Mouse (Mus musculus) common myeloid progenitor, adult 5-6 weeks (primary cell): ENCODE results near the gene Psd. TPM values are rescaled to one million over a fixed set of nuclear protein-coding genes. Genes with fewer than 3 reads are reported as not detected.

ENCODE experiments used
- ATAC-seq: replicated peaks from 2 replicates; pipeline ENCODE4 v1.8.0; 2016; ENCODE audit warnings: low read depth, mild to moderate bottlenecking, moderate TSS enrichment, inconsistent platforms; ENCODE audit not compliant: poor library complexity, severe bottlenecking
- total RNA-seq: library from RNA; stranded (forward); fragments of 200-1000, 187-1606 nt; gene quantifications from 2 replicates; pipeline ENCODE4 v1.2.3, GENCODE M21; 2017

Gene Psd
- total RNA-seq, 1 experiment from 2014 or later = 0.69 TPM

DNA sequence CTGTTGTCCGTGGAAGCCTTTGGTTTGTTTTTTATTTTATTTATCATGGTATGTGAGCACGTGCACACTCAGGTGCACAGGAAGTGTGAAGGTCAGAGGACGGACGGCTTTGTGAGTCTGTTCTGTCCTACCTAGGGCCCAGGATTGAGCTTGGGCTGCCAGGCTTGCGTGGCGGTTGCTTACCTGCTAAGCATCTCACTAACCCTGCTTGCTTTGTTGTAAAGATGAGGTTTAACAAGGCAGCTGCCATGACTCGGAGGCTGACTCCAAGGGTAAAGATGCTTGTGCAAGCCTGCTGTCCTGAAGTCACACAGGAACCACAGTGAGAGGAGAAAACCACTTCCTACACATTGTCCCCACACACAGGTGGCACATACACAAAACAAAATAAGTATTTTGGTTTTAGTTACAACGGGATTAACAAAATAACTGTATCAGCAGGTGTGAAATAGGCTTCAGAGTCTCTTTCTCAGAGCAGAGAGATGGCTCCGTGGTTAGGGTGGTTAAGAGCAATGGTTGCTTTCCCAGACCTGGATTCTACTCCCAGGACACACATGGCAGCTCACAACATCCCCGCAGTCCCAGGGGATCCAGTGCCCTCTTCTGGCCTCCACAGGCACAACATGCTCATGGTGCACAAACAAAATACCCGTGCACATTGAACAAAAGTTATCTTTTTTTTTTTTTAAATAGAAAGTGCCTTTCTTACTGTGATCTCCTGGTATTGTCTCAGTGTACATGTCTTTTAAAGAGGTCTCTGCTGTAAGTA, 44.7 kb downstream of the Psd start:
- no peak for ATAC-seq

DNA sequence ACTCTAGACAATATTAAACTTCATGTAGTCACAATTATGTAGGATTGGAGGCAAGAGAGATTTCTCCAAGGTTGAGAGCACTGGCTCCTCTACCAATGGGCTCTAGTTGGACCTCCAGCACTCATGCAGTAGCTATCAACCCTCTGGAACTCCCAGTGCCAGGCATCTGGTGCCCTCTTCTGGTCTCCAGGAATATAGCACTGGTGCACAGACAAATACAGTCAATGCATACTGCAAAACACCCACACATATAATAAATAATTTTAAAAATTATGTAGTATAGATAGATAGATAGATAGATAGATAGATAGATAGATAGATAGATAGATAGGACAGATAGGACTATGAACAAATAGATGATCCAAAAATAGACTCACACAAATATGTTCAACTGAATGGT, 51.6 kb downstream of the Psd start:
- peak; percentile 69; the same call in 1 of the 2 replicates for ATAC-seq

DNA sequence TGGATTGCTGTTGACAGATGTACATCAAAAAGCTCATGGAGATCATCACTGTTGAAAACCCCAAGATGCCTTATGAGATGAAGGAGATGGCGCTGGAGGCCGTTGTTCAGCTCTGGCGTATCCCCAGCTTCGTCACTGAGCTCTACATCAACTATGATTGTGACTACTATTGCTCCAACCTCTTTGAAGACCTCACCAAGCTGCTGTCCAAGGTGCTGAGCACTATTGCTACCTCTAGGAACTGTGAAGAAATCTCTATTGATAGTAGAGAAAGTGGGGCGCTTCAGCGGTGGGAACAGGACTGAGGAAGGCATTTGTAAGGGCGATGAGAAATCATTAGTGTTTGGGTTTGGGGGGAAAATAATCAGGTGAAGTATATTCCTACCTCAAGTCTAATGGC, 62.2 kb downstream of the Psd start:
- ATAC-seq = no peak

Other genes starting within 250 kb of the Psd start
- gene Elovl3, start 195.3 kb downstream of the Psd start, total RNA-seq = not detected in 2 replicates
- not detected in 2 replicates for gene Pitx3, start 178.8 kb downstream of the Psd start, total RNA-seq
- gene Gbf1, start 174.6 kb downstream of the Psd start, total RNA-seq = 23.7 and 38.7 TPM in 2 replicates
- 7.2 and 8.3 TPM in 2 replicates for gene Nfkb2, start 22.8 kb downstream of the Psd start, total RNA-seq
- gene Fbxl15, start 1.0 kb upstream of the Psd start, total RNA-seq = 3.3 and 4.3 TPM in 2 replicates
- gene Cuedc2, start 11.5 kb upstream of the Psd start, total RNA-seq = 143 and 149 TPM in 2 replicates
- 11.5 and 13.6 TPM in 2 replicates for gene Mfsd13a, start 14.0 kb upstream of the Psd start, total RNA-seq
- 1.5 and 2.5 TPM in 2 replicates for gene 2310034G01Rik, start 23.1 kb upstream of the Psd start, total RNA-seq
- gene Actr1a, start 68.6 kb upstream of the Psd start, total RNA-seq = 80.1 TPM in 2 replicates
- gene Sufu, start 69.7 kb upstream of the Psd start, total RNA-seq = 22.2 and 30.2 TPM in 2 replicates
- 17.7 and 30.3 TPM in 2 replicates for gene Trim8, start 174.5 kb upstream of the Psd start, total RNA-seq
- gene Arl3, start 246.0 kb upstream of the Psd start, total RNA-seq = 25.5 and 27.3 TPM in 2 replicates
- gene Sfxn2, start 246.2 kb upstream of the Psd start, total RNA-seq = 8.9 and 13.3 TPM in 2 replicates